Mouse (Mus musculus): ENCODE measurements around the gene L1cam. TPM values are rescaled to one million over a fixed set of nuclear protein-coding genes. Genes with fewer than 3 reads are reported as not detected.

Gene L1cam
- total RNA-seq, 2 experiments from 2014 or later = 118 to 139 TPM

GRCm38 (mm10) chrX:73867852-73868251, 28.1 kb downstream of the L1cam start:
- no peak overlapping the region; the same call in 1 of the 2 replicates for H3K27ac ChIP-seq
- TF ChIP-seq CTCF (conservative IDR thresholded peaks at IDR 0.05) = no peak
- no peak overlapping the region for H3K4me3 ChIP-seq
- DNase-seq (ENCODE audit: low spot score in 2 of 2) = no peak

GRCm38 (mm10) chrX:73867256-73867655, 28.6 kb downstream of the L1cam start:
- H3K4me3 ChIP-seq = no peak overlapping the region
- no peak for TF ChIP-seq CTCF (conservative IDR thresholded peaks at IDR 0.05)
- DNase-seq (ENCODE audit: low spot score in 2 of 2) = no peak
- no peak overlapping the region; the same call in 1 of the 2 replicates for H3K27ac ChIP-seq

DNA sequence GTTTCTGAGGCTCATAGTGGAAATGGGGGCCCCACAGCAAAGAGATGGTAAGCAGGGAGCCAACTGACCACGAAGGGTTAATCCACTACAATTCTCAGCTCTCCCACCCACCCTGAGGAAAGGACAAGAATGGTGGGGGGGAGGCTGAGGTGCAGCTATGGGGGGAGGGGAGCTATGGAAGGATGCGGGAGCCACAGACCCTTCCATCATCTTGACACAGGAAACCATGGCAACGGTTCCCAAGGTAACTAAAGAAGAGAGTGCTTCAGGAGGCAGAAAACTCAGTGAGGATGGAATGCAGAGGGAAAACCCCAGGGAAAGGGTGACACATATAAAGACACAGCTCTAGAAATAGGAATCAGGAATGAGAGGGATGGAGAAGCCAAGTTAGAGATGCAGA, 31.2 kb downstream of the L1cam start:
- no peak for TF ChIP-seq CTCF (conservative IDR thresholded peaks at IDR 0.05)
- no peak overlapping the region for H3K27ac ChIP-seq
- H3K4me3 ChIP-seq = no peak overlapping the region
- no peak for DNase-seq (ENCODE audit: low spot score in 2 of 2)

DNA sequence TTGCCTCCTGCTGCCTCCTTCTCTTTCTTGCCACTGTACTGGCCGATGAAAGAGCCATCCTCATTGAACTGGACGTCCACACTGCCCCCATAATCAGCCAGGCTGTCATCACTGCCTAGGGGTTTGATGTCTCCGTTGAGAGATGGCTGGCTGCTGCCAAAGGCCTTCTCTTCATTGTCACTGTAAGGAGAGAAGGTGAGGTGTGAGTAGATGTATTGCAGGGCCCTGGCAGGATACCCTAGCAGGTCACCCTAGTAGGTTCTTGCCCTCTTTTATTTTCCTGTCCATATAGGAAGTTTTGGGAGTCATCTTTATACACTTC, 40.9 kb downstream of the L1cam start:
- no peak overlapping the region for H3K27ac ChIP-seq
- no peak for TF ChIP-seq CTCF (conservative IDR thresholded peaks at IDR 0.05)
- no peak for DNase-seq (ENCODE audit: low spot score in 2 of 2)
- no peak overlapping the region for H3K4me3 ChIP-seq

DNA sequence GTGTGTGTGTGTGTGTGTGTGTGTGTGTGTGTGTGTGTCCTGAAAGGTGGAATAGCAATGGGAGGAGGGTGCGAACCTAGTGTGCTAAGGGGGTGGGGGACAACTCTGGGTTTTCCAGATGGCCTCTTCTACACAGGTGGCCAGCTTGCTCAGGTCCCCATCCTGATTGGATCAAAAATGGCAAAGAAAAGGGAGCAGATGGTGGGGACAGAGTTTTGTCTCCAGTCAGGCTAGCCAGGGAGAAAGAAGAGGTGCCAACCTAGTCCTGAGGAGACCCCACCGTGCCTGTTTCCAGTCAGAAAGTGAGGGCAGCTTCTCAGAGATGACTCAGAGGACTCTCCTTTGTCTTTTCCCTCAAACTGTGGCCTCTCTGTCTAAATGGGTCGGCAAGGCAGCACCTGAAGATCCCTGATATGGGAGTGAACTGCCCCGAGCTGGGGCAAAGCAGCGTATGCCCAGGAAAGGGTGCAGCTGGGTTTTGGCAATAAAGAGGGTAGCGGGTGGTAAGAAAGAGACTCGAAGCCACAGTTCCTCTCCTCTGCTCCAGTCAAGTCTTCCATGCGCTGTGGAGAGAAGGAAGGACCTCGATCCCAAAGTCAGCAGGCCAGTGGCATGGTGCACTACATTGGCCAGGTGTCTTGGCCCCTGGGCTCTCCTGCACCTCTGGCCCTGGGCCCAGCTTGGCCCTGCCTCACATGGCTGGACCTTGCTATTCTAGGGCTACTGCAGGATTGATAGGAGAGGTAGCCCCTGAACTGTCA, 41.4 kb downstream of the L1cam start:
- TF ChIP-seq CTCF (conservative IDR thresholded peaks at IDR 0.05) = no peak
- Histone ChIP-seq H3K27ac (no peak overlapping the region), H3K4me3 (no peak overlapping the region)
- no peak for DNase-seq (ENCODE audit: low spot score in 2 of 2)

GRCm38 (mm10) chrX:73836691-73837090, 59.2 kb downstream of the L1cam start:
- no peak overlapping the region for H3K4me3 ChIP-seq
- no peak for DNase-seq (ENCODE audit: low spot score in 2 of 2)
- no peak for TF ChIP-seq CTCF (conservative IDR thresholded peaks at IDR 0.05)
- H3K27ac ChIP-seq = no peak overlapping the region

DNA sequence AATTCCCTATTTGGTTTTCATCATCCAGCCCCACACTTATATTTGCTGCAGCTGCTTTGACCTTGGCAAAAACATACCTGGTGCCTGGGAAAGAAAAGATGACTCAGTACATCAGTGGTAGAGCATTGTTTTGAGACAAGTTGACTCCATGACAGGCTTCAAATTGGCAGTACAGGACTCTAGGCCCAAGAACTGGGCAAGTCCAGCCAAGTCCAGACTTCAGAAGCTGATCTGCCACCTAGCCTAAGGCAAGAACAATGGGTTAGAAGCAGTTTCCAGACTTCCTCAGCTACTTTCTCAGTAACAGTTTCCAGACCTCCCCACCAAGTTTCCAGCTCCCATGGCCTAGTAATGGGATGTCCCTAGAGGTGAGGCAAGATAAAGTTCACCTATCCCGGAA, 60.2 kb downstream of the L1cam start:
- Histone ChIP-seq H3K27ac (no peak overlapping the region), H3K4me3 (no peak overlapping the region)
- TF ChIP-seq CTCF (conservative IDR thresholded peaks at IDR 0.05) = no peak
- no peak for DNase-seq (ENCODE audit: low spot score in 2 of 2)

DNA sequence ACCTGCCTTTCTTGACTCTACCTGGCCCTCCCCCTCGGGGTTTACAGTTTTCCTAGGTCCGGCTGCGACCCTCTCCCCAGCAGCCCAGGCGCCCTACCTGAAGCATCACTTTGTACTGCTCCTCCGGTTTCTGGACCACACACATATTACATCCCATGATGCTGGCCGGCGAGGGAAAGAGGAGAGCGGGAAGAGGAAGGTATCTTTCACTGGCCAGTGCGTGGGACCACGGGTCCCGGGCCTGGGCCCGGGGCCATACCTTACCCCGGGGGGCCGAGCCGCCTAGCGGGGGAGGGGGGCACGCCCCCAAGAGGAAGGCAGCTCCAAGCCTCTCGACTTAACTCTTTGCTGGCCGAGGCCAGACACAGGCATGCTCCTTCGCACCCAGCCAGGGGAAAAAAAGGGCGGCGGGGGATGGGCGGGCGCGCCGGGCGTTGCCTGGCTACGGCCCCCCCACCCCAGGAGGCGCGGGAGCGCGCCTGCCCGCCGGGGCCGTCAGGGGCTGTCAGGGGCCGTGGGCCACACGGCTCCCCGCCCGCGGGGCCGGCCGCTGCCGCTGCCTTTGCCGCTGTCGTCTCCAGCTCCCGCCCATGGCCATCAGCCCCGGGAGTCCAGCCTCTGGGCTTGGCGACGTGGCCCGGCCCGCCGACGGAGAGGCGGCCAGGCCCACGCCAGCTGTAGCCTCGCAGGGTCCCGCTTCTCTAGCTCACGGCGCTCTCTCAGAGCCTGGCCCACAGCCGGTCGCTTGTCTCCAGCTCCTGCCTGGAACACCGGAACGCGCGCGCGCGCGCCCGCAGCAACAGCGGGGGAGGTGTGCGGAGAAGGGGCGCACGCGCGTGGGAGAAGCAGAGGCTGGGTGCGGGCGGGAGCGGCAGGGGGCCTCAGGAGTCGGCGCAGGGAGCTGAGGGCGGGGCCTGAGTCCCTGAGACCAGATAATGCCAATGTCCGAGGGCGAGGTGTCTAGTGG, 71.4 kb downstream of the L1cam start, which contains the start of gene Pdzd4:
Pdzd4 (minus strand) TSS at position 785 of the 967 bp plus-strand sequence.
- peak within 1 kb of the TSS; percentile 94 for H3K27ac ChIP-seq
- DNase-seq (ENCODE audit: low spot score in 2 of 2) = peak; percentile 41 to 64
- no peak for TF ChIP-seq CTCF (conservative IDR thresholded peaks at IDR 0.05)
- H3K4me3 ChIP-seq = peak within 1 kb of the TSS; percentile 65

GRCm38 (mm10) chrX:73823747-73824146, 72.2 kb downstream of the L1cam start:
- Histone ChIP-seq H3K4me3 (peak overlapping the region; percentile 65), H3K27ac (peak overlapping the region; percentile 94)
- no peak for DNase-seq (ENCODE audit: low spot score in 2 of 2)
- TF ChIP-seq CTCF (conservative IDR thresholded peaks at IDR 0.05) = no peak

- DNase-seq (ENCODE audit: low spot score in 2 of 2) = no peak
- Histone ChIP-seq H3K27ac (no peak overlapping the region), H3K4me3 (no peak overlapping the region)
- TF ChIP-seq CTCF (conservative IDR thresholded peaks at IDR 0.05) = no peak
Observed at GRCm38 (mm10) chrX:73816596-73817314, 79.2 kb downstream of the L1cam start.

GRCm38 (mm10) chrX:73815072-73815471, 80.8 kb downstream of the L1cam start:
- TF ChIP-seq CTCF (conservative IDR thresholded peaks at IDR 0.05) = no peak
- H3K4me3 ChIP-seq = no peak overlapping the region
- DNase-seq (ENCODE audit: low spot score in 2 of 2) = no peak
- H3K27ac ChIP-seq = no peak overlapping the region

- Histone ChIP-seq H3K27ac (no peak overlapping the region), H3K4me3 (no peak overlapping the region)
- TF ChIP-seq CTCF (conservative IDR thresholded peaks at IDR 0.05) = no peak
- DNase-seq (ENCODE audit: low spot score in 2 of 2) = no peak
Observed at GRCm38 (mm10) chrX:73805814-73806213, 90.1 kb downstream of the L1cam start.

Other genes starting within 250 kb of the L1cam start
- 100 to 1,000 TPM; 113 to 125 TPM for gene Pnck, start 236.0 kb downstream of the L1cam start, total RNA-seq (2021)
- gene Slc6a8, start 223.0 kb downstream of the L1cam start, total RNA-seq (2021) = 10 to 100 TPM; 95.0 to 95.5 TPM
- 10 to 100 TPM; 72.3 to 77.8 TPM for gene Bcap31, start 179.9 kb downstream of the L1cam start, total RNA-seq (2021)
- 10 to 100 TPM; 11.2 to 11.8 TPM for gene Abcd1, start 179.5 kb downstream of the L1cam start, total RNA-seq (2021)
- gene Plxnb3, start 139.0 kb downstream of the L1cam start, total RNA-seq (2021) = 10 to 100 TPM; 11.2 to 12.1 TPM
- 1 to 10 TPM; 3.9 to 4.3 TPM for gene Srpk3, start 121.7 kb downstream of the L1cam start, total RNA-seq (2021)
- gene Idh3g, start 109.2 kb downstream of the L1cam start, total RNA-seq (2021) = 100 to 1,000 TPM; 207 to 209 TPM
- 10 to 100 TPM; 89.1 to 94.1 TPM for gene Ssr4, start 109.1 kb downstream of the L1cam start, total RNA-seq (2021)
- 100 to 1,000 TPM in 1 of 2 experiments, 10 to 100 TPM in 1; 93.3 to 107 TPM for gene Pdzd4, start 71.1 kb downstream of the L1cam start, total RNA-seq (2021)
- gene Avpr2, start 4.0 kb downstream of the L1cam start, total RNA-seq (2021) = not detected
- gene Arhgap4, start 25.8 kb upstream of the L1cam start, total RNA-seq (2021) = 1 to 10 TPM; 5.3 to 7.2 TPM
- 10 to 100 TPM; 68.0 to 72.0 TPM for gene Naa10, start 25.8 kb upstream of the L1cam start, total RNA-seq (2021)
- gene Renbp, start 34.7 kb upstream of the L1cam start, total RNA-seq (2021) = 1 to 10 TPM; 4.5 to 6.2 TPM
- 10 to 100 TPM; 76.4 to 79.2 TPM for gene Hcfc1, start 70.3 kb upstream of the L1cam start, total RNA-seq (2021)
- gene Irak1, start 127.8 kb upstream of the L1cam start, total RNA-seq (2021) = 10 to 100 TPM; 59.3 to 62.6 TPM
- 1 to 10 TPM in 1 of 2 experiments, not detected in 1; 1.1 TPM for gene Opn1mw, start 231.4 kb upstream of the L1cam start, total RNA-seq (2021)
- gene Mecp2, start 239.3 kb upstream of the L1cam start, total RNA-seq (2021) = 10 to 100 TPM; 90.6 to 94.2 TPM